Mouse (Mus musculus) cortical plate, adult 2 months (tissue): ENCODE measurements around the gene Ubxn1.

ENCODE experiments used
- CTCF ChIP-seq: fragments of 200-500 bp; IDR thresholded peaks from 2 replicates; pipeline ENCODE4 v1.5.1; 2011; ENCODE audit warnings: mild to moderate bottlenecking, control low read depth, low read length; ENCODE audit not compliant: insufficient read depth; ENCODE audit errors: extremely low read depth
- POLR2A ChIP-seq: fragments of 200-500 bp; IDR thresholded peaks from 2 replicates; pipeline ENCODE4 v1.6.1; 2011; ENCODE audit warnings: mild to moderate bottlenecking, low read length, control low read depth; ENCODE audit not compliant: insufficient read depth; ENCODE audit errors: extremely low read depth

GRCm38 (mm10) chr19:8830664-8831063 lies 40.6 kb upstream of the Ubxn1 start:
- TF ChIP-seq CTCF (no peak), POLR2A (no peak)
